Comparison of ENCODE assay signal across 27 mouse cellular contexts in genomic region chr8:90166639-90167038, GRCm38 (mm10).
"Had no signal": no experiment of that assay in that cellular context is flagged by ENCODE, and none has a peak within 500 bp of the region (broad histone marks: within the 10 kb centered on the region; RNA-seq: fewer than 3 reads in every experiment).

No protein-coding gene starts in this region.

- DNase-seq: gastrocnemius, adult 2 months; gastrocnemius, postnatal 10 days; gastrocnemius, postnatal 25 days; heart, postnatal 36 days; kidney, adult 18-20 months; kidney, adult 8-10 months; kidney, postnatal 10 days; kidney, postnatal 25 days; kidney, postnatal 4 days; liver; liver, embryonic 13.5 days; liver, postnatal 0 days had no signal

- H3K27me3 ChIP-seq: hindbrain, embryonic 12.5 days; intestine, embryonic 15.5 days; limb, embryonic 12.5 days; liver, embryonic 13.5 days; liver, embryonic 15.5 days had no signal

- H3K4me2 ChIP-seq: hindbrain, embryonic 12.5 days; hindbrain, embryonic 14.5 days; intestine, embryonic 15.5 days; limb, embryonic 12.5 days; liver, embryonic 11.5 days; liver, embryonic 13.5 days; liver, embryonic 15.5 days had no signal

- H3K9ac ChIP-seq: hindbrain, embryonic 12.5 days; hindbrain, embryonic 14.5 days; intestine, embryonic 15.5 days; limb, embryonic 12.5 days; liver, embryonic 13.5 days; liver, embryonic 15.5 days; liver, postnatal 0 days had no signal

- ATAC-seq: forebrain, embryonic 16.5 days; hindbrain, embryonic 16.5 days; inflammation-experienced regulatory T-cells, adult 6 months; intestine, embryonic 15.5 days; intestine, postnatal 0 days; liver, postnatal 0 days had no signal

- H3K4me1 ChIP-seq: heart, embryonic 10.5 days; hindbrain, embryonic 10.5 days; hindbrain, embryonic 12.5 days; intestine, embryonic 15.5 days; limb, embryonic 10.5 days; limb, embryonic 12.5 days; liver, embryonic 13.5 days; liver, embryonic 15.5 days had no signal

- H3K27ac ChIP-seq: gastrocnemius, adult 2 months; heart, embryonic 10.5 days; hindbrain, embryonic 10.5 days; hindbrain, embryonic 12.5 days; hindbrain, embryonic 14.5 days; intestine, embryonic 15.5 days; layer of hippocampus, adult 2 months; left cerebral cortex, adult 2 months; limb, embryonic 10.5 days; limb, embryonic 12.5 days; liver, embryonic 13.5 days; liver, embryonic 15.5 days had no signal

- H3K36me3 ChIP-seq: heart, embryonic 10.5 days; hindbrain, embryonic 10.5 days; hindbrain, embryonic 12.5 days; intestine, embryonic 15.5 days; limb, embryonic 10.5 days; limb, embryonic 12.5 days; liver, embryonic 13.5 days; liver, embryonic 15.5 days had no signal

- H3K4me3 ChIP-seq: gastrocnemius, adult 2 months; heart, embryonic 10.5 days; hindbrain, embryonic 10.5 days; hindbrain, embryonic 12.5 days; intestine, embryonic 15.5 days; layer of hippocampus, adult 2 months; left cerebral cortex, adult 2 months; limb, embryonic 10.5 days; limb, embryonic 12.5 days; liver, embryonic 13.5 days; liver, embryonic 15.5 days had no signal

- H3K9me3 ChIP-seq: heart, embryonic 10.5 days; hindbrain, embryonic 10.5 days; hindbrain, embryonic 12.5 days; intestine, embryonic 15.5 days; limb, embryonic 10.5 days; limb, embryonic 12.5 days; liver, embryonic 13.5 days; liver, embryonic 15.5 days had no signal
